Mouse (Mus musculus) brown adipose tissue, adult 24 weeks (tissue): Measurements from ENCODE around the gene Slc25a39. TPM values are rescaled to one million over a fixed set of nuclear protein-coding genes. Genes with fewer than 3 reads are reported as not detected.

Experiments used
- H3K27ac ChIP-seq: fragments of 200-500 bp; replicated peaks from 2 replicates; pipeline ENCODE4 v1.5.1; 2012; ENCODE audit warnings: low read depth, mild to moderate bottlenecking, low read length
- H3K4me1 ChIP-seq: fragments of 200-500 bp; 2 replicates; pipeline ENCODE4 v1.6.1; 2012; ENCODE audit warnings: low read length, mixed read lengths; ENCODE audit not compliant: control insufficient read depth, insufficient read depth, insufficient read length
- H3K4me3 ChIP-seq: fragments of 200-500 bp; 2 replicates; pipeline ENCODE4 v1.5.1; 2012; ENCODE audit warnings: low read depth, mild to moderate bottlenecking, low read length, moderate library complexity; ENCODE audit not compliant: insufficient read depth
- polyA plus RNA-seq: library from polyadenylated mRNA; stranded (reverse); fragments of >200 nt; gene quantifications from 2 replicates; pipeline ENCODE4 v1.2.4, GENCODE M21; 2012; ENCODE audit not compliant: missing spikeins, insufficient read depth, insufficient read length

The Slc25a39 gene
- polyA plus RNA-seq, result 397 and 609 TPM in 2 replicates

GRCm38 (mm10) chr11:102407834-102408215, at the start of gene Slc25a39:
TSS of gene Slc25a39 (minus strand) at chr11:102407946.
- peaks cover 4% of the 10 kb centered on the region; the same call in 1 of the 2 replicates for H3K4me1 ChIP-seq
- H3K27ac ChIP-seq, result peak within 1 kb of the TSS; percentile 94

GRCm38 (mm10) chr11:102455740-102456396, 48.1 kb upstream of the Slc25a39 start:
- peaks cover 6% of the 10 kb centered on the region for H3K4me1 ChIP-seq
- H3K27ac ChIP-seq, result no peak overlapping the region
- peak overlapping the region; percentile 62 for H3K4me3 ChIP-seq

More at GRCm38 (mm10) chr11:102407834-102408215, at the start of gene Slc25a39:
- peak within 1 kb of the TSS; percentile 73 for H3K4me3 ChIP-seq

- Histone ChIP-seq H3K4me1 (peaks cover 6% of the 10 kb centered on the region), H3K27ac (no peak overlapping the region), H3K4me3 (no peak overlapping the region)
These were observed 45.4 kb upstream of the Slc25a39 start for GRCm38 (mm10) chr11:102453131-102453530.

GRCm38 (mm10) chr11:102449043-102450008, 41.6 kb upstream of the Slc25a39 start:
- peaks cover 7% of the 10 kb centered on the region for H3K4me1 ChIP-seq

GRCm38 (mm10) chr11:102448327-102448726, 40.6 kb upstream of the Slc25a39 start:
- H3K4me1 ChIP-seq, result peaks cover 7% of the 10 kb centered on the region
- no peak overlapping the region for H3K4me3 ChIP-seq
- no peak overlapping the region for H3K27ac ChIP-seq

More at GRCm38 (mm10) chr11:102449043-102450008, 41.6 kb upstream of the Slc25a39 start:
- H3K27ac ChIP-seq, result no peak overlapping the region
- no peak overlapping the region for H3K4me3 ChIP-seq

GRCm38 (mm10) chr11:102447497-102447896, 39.8 kb upstream of the Slc25a39 start, which contains the start of gene Fam171a2:
TSS of gene Fam171a2 (minus strand) at chr11:102447682.
- peak within 1 kb of the TSS; percentile 79 for H3K4me3 ChIP-seq
- H3K4me1 ChIP-seq, result peaks cover 7% of the 10 kb centered on the region
- H3K27ac ChIP-seq, result no peak within 1 kb of the TSS

- Histone ChIP-seq H3K4me3 (peak overlapping the region; percentile 79), H3K27ac (peak overlapping the region; percentile 58; the same call in 1 of the 2 replicates), H3K4me1 (peaks cover 7% of the 10 kb centered on the region)
These were observed 39.1 kb upstream of the Slc25a39 start for GRCm38 (mm10) chr11:102446581-102447461.

- Histone ChIP-seq H3K4me3 (peak overlapping the region; percentile 79), H3K27ac (peak overlapping the region; percentile 39), H3K4me1 (peaks cover 7% of the 10 kb centered on the region)
These were observed 38.2 kb upstream of the Slc25a39 start for GRCm38 (mm10) chr11:102445891-102446361.

GRCm38 (mm10) chr11:102445264-102445890, 37.6 kb upstream of the Slc25a39 start:
- Histone ChIP-seq H3K4me3 (peak overlapping the region; percentile 79; the same call in 1 of the 2 replicates), H3K4me1 (peaks cover 7% of the 10 kb centered on the region), H3K27ac (peak overlapping the region; percentile 39)

- Histone ChIP-seq H3K4me3 (no peak overlapping the region), H3K27ac (no peak overlapping the region), H3K4me1 (peaks cover 7% of the 10 kb centered on the region)
These were observed 37.0 kb upstream of the Slc25a39 start for GRCm38 (mm10) chr11:102444781-102445180.

- no peak overlapping the region for H3K27ac ChIP-seq
- peaks cover 7% of the 10 kb centered on the region for H3K4me1 ChIP-seq
These were observed 36.6 kb upstream of the Slc25a39 start for GRCm38 (mm10) chr11:102444321-102444720.

GRCm38 (mm10) chr11:102443740-102444139, 36.0 kb upstream of the Slc25a39 start:
- Histone ChIP-seq H3K4me3 (no peak overlapping the region), H3K4me1 (peaks cover 7% of the 10 kb centered on the region), H3K27ac (no peak overlapping the region)

More at GRCm38 (mm10) chr11:102444321-102444720, 36.6 kb upstream of the Slc25a39 start:
- no peak overlapping the region for H3K4me3 ChIP-seq

GRCm38 (mm10) chr11:102442089-102442488, 34.3 kb upstream of the Slc25a39 start:
- Histone ChIP-seq H3K27ac (no peak overlapping the region), H3K4me1 (peaks cover 7% of the 10 kb centered on the region), H3K4me3 (no peak overlapping the region)

GRCm38 (mm10) chr11:102441434-102441833, 33.7 kb upstream of the Slc25a39 start:
- Histone ChIP-seq H3K4me3 (no peak overlapping the region), H3K4me1 (peaks cover 7% of the 10 kb centered on the region), H3K27ac (no peak overlapping the region)
